In genomic region chr15:85687630-85688410, GRCm38 (mm10) we compare ENCODE assay signal across 8 mouse cellular contexts. TPM values are rescaled to one million over a fixed set of nuclear protein-coding genes. Genes with fewer than 3 reads are reported as not detected.
DNase-seq lines count a peak whose midpoint lies in the region; TF ChIP-seq lines count a peak whose summit lies in the region.
"Had no signal": no experiment of that assay in that cellular context is flagged by ENCODE, and none has a peak within 500 bp of the region (broad histone marks: within the 10 kb centered on the region; RNA-seq: fewer than 3 reads in every experiment).

No protein-coding gene starts in this region.

- peak; percentile 65 for DNase-seq in kidney, adult 2 months
- no peak for DNase-seq in kidney, adult 18-20 months
- DNase-seq in lung, postnatal 36 days, result peak; percentile 39
- no peak for DNase-seq in thymus, adult 2 months
- DNase-seq in spleen, postnatal 14 days (ENCODE audit: low spot score in 2 of 2), result no peak

- peaks cover 11% of the 10 kb centered on the region for H3K36me3 ChIP-seq in kidney, adult 2 months (ENCODE audit: control insufficient read depth, insufficient read depth, low read length)
- H3K36me3 ChIP-seq in thymus, adult 2 months (ENCODE audit: control insufficient read depth, insufficient read depth, low read length), result peaks cover 39% of the 10 kb centered on the region

- peaks cover 77% of the 10 kb centered on the region for H3K4me1 ChIP-seq in kidney, adult 2 months (ENCODE audit: control insufficient read depth, insufficient read depth, low read length)
- H3K4me1 ChIP-seq in cortical plate, adult 2 months (ENCODE audit: control insufficient read depth, insufficient read depth, low read length), result peaks cover 34% of the 10 kb centered on the region
- peaks cover 22% of the 10 kb centered on the region for H3K4me1 ChIP-seq in embryonic fibroblast, embryonic 13.5 days (ENCODE audit: control insufficient read depth, insufficient read depth, low read length)
- H3K4me1 ChIP-seq in thymus, adult 2 months (replicated peaks; ENCODE audit: control insufficient read depth, insufficient read depth, low read length), result no peaks in the 10 kb centered on the region

- no peak for TF ChIP-seq CTCF in kidney, adult 2 months (conservative IDR thresholded peaks at IDR 0.05; ENCODE audit: insufficient read depth, insufficient read length, low read depth, low read length)
- TF ChIP-seq CTCF in cortical plate, adult 2 months (IDR thresholded peaks at IDR 0.05; ENCODE audit: extremely low read depth, insufficient read depth, low read length), result no peak
- TF ChIP-seq CTCF in embryonic fibroblast, embryonic 13.5 days (IDR thresholded peaks at IDR 0.05; ENCODE audit: borderline replicate concordance, insufficient read depth, low read length), result no peak
- TF ChIP-seq CTCF in thymus, adult 2 months (IDR thresholded peaks at IDR 0.05; ENCODE audit: borderline replicate concordance, control insufficient read depth, extremely low read depth, insufficient read depth, low read length, poor library complexity), result no peak

- H3K27ac ChIP-seq in kidney, adult 2 months (ENCODE audit: insufficient read depth, low read depth, low read length), result peak overlapping the region; percentile 52
- H3K27ac ChIP-seq in cortical plate, adult 2 months (ENCODE audit: insufficient read depth, low read length), result peak overlapping the region; percentile 90
- peak overlapping the region; percentile 98 for H3K27ac ChIP-seq in embryonic fibroblast, embryonic 13.5 days (ENCODE audit: insufficient read depth, low read length)
- H3K27ac ChIP-seq in thymus, adult 2 months (ENCODE audit: control insufficient read depth, insufficient read depth, low read length), result no peak overlapping the region
- H3K27ac ChIP-seq: midbrain, embryonic 12.5 days had no signal

- H3K4me3 ChIP-seq in kidney, adult 2 months (ENCODE audit: insufficient read depth, low read depth, low read length), result no peak overlapping the region
- no peak overlapping the region for H3K4me3 ChIP-seq in cortical plate, adult 2 months (ENCODE audit: insufficient read depth, low read length)
- H3K4me3 ChIP-seq in embryonic fibroblast, embryonic 13.5 days (ENCODE audit: insufficient read depth, low read length), result no peak overlapping the region
- H3K4me3 ChIP-seq in thymus, adult 2 months (ENCODE audit: control insufficient read depth, insufficient read depth, low read length), result no peak overlapping the region
- H3K4me3 ChIP-seq: midbrain, embryonic 12.5 days had no signal

- no peaks in the 10 kb centered on the region for H3K27me3 ChIP-seq in kidney, adult 2 months (replicated peaks; ENCODE audit: control insufficient read depth, insufficient read depth, low read length)
- no peaks in the 10 kb centered on the region for H3K27me3 ChIP-seq in thymus, adult 2 months (ENCODE audit: control insufficient read depth, insufficient read depth, low read length)

- WGBS in kidney, adult 2 months, result 56% methylated on average over 15 of the region's 15 CpGs
- 94% methylated on average over 15 of the region's 15 CpGs for WGBS in thymus, adult 2 months

- no peak for TF ChIP-seq POLR2A in kidney, adult 2 months (IDR thresholded peaks at IDR 0.05; ENCODE audit: low read depth, low read length)
- no peak for TF ChIP-seq POLR2A in cortical plate, adult 2 months (IDR thresholded peaks at IDR 0.05; ENCODE audit: extremely low read depth, insufficient read depth, low read length)
- no peak for TF ChIP-seq POLR2A in embryonic fibroblast, embryonic 13.5 days (IDR thresholded peaks at IDR 0.05; ENCODE audit: low read depth, low read length)
- no peak for TF ChIP-seq POLR2A in thymus, adult 2 months (IDR thresholded peaks at IDR 0.05; ENCODE audit: control insufficient read depth, extremely low read depth, insufficient read depth, low read length, poor library complexity)

RNA-seq across cellular contexts. Expression of gene Ppara, which starts 47.0 kb away (rescaled TPM):
- polyA plus RNA-seq in kidney, adult 2 months (2012; rRNA removed), result 31.3 and 32.5 TPM in 2 replicates
- polyA plus RNA-seq in cortical plate, adult 2 months (2012; rRNA removed), result 1.8 and 2.0 TPM in 2 replicates
- 0.25 and 0.67 TPM in 2 replicates for polyA plus RNA-seq in embryonic fibroblast, embryonic 13.5 days (2011; ENCODE audit: insufficient read length, low read depth, missing spikeins)
- 1.3 and 1.9 TPM in 2 replicates for polyA plus RNA-seq in thymus, adult 2 months (2012; rRNA removed)

Comparison
In these comparisons a context has a peak if more than half of its experiments do, and no peak if none do; other contexts are left out.
1. DNase-seq: peak in kidney, adult 2 months (single experiment) and lung, postnatal 36 days (single experiment); none in kidney, adult 18-20 months (single experiment), thymus, adult 2 months (single experiment) and spleen, postnatal 14 days (0 of 2).
2. RNA of gene Ppara, which starts 47.0 kb away (polyA plus RNA-seq): 31.3 to 32.5 TPM in kidney, adult 2 months; 1.8 to 2.0 TPM in cortical plate, adult 2 months, 1.3 to 1.9 TPM in thymus, adult 2 months and 0.25 to 0.67 TPM in embryonic fibroblast, embryonic 13.5 days; every median in the first group is over 10 times any median in the second.